Mouse (Mus musculus) cerebellum, adult 9-10 months (tissue): ENCODE results near the gene Pdzd2.

Source experiments
- DNase-seq: peaks from one replicate; pipeline ENCODE4 v3.0.0; 2022

Pdzd2 gene

DNA sequence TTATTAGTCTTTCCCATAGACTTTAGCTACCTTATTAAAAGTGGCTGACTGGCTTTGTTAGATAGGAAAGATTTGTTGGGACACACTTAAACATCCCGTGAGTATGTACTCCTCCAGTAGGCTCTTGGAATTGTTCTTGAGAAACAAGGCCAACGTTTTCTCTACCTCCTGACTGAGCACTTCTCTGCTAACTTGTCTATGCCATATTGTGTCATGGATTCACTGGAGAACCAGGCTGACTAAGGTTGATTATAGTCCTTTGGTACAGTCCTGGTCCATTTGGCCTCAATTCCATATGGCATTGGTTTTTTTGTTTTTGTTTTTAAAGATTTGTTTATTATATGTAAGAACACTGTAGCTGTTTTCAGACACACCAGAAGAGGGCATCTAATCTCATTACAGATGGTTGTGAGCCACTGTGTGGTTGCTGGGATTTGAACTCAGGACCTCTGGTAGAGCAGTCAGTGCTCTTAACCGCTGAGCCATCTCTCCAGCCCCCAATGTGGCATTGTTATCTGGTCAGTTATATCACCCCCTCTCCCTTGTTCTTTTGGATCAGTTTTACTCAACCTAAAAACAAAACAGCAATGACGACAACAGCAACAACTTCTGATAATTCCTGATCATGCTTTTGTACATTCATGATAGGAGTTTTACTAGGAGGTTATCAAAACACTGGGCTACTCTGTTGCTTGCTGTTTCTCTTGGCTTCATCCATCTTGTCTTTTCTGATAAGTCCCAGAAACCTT is 402.5 kb downstream of the Pdzd2 start:
- no peak for DNase-seq

DNA sequence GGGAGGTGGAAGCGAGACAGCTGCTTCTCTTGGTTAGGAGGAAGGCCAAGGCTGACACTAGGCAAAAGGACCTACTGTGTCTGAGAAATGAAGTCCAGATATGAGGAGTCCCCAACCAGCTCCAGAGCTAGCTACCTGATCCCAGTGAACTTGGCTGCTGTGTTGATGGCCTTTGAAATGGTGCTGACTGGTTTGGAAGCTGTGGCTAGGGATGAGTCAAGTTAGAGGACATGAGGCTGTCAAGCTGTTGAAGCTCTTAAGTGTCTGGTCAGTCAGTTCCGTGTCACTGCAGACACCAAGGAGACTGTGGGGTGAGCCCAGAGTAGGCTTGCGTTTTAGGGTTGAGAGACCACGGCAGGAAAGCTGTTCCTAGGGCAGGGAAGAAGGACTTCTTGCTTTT is 405.3 kb downstream of the Pdzd2 start:
- DNase-seq: no peak

DNA sequence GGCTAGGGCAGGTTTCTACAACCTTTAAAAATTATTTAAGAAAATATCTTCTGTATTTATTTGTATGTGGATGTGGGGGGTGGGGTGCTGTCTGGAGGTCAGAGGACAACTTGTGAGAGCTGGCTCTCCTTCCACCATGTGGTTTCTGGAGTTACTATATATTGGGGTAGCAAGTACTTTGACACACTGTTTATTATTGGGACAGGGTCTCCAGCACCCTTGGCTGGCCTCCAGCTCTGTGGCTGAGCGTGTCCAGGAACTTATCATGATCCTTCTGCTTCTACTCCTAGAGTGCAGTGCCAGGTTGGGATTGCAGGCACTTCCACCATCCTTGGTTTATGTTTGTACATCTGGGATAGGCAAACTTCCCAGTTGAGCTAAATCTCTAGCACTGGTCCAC is 408.4 kb downstream of the Pdzd2 start:
- DNase-seq: no peak

DNA sequence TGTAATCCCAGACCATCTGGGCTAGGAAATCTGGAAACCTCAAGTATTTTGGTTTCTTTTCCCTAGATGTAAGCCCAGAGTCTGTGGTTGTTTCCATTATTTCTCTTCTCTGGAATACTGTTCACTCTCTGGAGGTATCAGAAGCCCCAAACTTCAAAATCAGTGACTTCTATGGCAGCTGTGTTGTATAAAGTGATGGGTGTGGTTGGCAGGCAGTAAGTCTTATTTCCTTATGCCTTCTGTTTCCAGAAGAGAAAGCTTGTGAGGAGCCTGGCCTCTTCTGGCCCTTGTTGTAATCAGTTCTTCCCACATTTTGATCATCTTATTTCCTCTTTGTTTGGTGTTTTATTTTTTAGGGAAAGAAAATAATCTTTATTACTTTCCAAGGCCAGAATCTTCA is 408.8 kb downstream of the Pdzd2 start:
- no peak for DNase-seq

DNA sequence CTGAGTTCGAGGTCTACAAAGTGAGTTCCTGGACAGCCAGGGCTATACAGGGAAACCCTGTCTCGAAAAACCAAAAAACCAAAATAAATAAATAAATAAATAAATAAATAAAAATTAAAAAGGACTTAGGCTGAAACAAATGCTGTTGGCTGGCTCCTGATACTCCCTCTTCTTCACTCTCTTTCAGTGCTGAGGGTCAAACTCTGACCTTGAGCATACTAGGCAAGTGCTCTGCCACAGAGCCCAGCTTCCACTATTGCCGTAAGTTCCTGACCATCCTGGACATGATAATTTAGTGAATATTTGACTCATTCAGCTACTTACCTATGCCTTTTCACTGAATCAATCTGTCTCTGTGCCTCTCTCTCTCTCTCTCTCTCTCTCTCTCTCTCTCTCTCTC is 409.3 kb downstream of the Pdzd2 start:
- DNase-seq: no peak

DNA sequence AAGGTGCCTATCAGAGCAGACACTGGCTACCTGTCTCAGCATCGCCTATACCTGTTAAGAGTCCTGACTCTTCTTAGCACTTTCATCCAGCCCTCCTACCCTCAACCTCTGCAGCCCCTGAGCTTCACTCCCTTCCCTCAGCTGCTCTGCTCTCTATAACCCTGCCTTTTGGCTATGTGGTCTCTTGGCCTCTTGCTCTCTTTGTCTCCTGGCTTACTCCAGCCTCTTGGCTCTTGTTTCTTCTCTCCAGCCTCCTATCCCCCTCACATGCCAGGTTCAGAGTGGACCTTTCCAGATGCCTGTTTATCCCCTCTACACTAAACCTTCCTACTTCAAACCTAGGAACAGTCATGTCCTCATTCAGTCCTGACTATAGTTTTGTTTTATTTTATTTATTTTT is 415.4 kb downstream of the Pdzd2 start:
- no peak for DNase-seq

DNA sequence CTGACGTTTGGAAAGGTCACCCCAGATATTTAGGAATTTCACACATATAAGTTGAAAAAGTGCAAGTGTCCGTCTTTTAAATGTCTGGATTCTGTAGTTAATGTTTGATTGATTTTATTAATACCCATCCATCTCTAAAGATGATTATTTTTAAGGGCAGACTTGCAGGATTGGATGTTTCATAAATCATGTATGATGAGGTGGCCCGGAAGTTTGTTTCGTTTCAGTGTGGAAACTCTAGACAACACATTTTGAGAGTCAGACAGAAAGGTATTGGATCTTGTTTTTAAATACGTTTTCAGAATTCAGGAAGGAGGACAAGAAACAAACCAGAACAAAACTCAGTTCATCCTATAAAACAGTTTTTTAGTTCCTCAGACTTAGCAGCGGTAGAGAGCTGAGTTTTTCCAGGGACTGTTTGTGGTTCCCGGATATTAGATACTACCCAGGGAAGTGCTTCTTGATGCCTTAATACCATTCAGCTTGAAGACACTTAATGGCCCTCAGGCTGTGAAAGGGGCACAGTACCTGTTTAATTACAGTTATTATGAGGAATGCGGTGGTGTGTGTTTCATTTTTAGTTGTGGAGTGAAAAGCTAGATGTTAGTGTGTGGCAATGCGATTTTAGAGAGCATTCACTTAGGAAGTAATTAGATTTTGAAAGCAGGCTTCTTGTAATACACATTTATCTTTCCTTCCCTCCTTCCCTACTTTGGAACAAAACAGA is 416.9 kb downstream of the Pdzd2 start:
- DNase-seq: no peak

DNA sequence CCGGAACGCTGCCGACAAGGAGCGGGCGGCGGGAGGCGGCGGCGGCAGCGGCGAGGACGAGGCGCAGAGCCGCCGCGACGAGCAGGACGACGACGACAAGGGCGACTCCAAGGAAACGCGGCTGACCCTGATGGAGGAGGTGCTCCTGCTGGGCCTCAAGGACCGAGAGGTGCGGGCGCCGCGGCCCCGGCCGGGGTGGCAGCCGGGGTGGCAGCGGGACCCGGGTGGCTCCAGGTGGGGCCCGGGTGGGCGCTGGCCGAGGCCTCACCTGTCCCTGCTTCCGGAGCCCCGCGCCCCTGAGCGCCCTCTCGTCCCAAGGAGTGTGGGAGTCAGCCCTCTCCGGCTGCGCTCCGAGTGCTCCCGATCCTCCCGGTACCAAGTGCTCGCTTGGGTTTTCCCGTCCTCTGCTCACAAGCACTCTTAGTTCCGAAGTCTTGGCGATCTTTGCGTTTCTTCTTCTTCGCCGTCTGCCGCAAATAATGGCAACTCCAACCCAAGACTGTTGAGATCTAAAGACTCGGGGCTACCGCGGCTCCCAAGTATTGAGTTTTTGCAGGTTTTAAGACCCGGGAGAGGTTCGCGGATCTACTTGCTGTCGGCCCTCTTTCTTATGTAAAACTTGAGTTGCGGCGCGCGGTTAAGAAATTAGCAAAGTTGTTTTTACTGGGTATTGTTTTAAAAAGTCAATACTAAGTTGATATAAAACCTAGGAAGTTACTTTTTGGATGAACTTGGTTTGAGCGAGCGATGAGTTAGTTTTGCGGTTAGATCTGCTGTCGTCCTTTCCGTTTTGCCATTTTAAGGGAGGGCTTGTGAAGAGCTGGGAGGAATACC is 417.7 kb downstream of the Pdzd2 start, which contains the start of gene 1810049J17Rik:
1810049J17Rik (minus strand) TSS at position 112 of the 834 bp plus-strand sequence.
- DNase-seq: peak; percentile 47

DNA sequence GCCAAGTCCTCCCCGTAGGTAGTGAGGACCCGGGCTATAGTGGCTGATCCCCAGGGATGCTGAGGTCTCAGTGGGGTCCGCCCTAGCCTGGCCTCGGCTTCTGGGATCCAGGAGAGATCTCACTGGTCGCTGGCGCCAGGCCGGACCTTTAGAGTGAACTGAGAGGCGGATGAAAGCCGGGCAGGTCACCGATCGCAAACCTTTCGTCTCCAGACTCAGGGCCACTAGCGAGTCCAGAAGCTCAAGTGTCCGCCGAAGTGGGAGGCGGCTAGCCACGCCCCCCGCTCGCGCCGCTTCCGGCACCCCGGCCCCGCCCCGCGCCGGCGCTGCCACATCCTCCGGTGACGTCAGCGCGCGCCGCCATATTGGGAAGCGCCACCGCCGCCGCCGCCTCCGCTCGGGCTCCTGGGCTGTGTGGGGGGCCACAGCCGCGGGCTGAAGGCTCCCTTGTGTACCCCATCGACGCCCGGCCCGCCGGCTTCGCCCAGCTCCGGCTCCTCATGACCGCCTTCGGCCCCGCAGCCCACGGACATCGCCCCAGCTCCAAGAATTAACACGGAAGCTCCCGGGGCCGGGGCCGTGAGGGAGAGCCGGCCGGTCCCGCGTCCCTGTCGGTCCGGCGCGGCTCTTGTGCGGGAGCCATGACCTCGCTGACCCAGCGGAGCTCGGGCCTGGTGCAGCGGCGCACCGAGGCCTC is 418.5 kb downstream of the Pdzd2 start, which contains the start of gene Golph3:
Golph3 (plus strand) TSS at position 360 of the 697 bp plus-strand sequence.
- DNase-seq: peak; percentile 95

DNA sequence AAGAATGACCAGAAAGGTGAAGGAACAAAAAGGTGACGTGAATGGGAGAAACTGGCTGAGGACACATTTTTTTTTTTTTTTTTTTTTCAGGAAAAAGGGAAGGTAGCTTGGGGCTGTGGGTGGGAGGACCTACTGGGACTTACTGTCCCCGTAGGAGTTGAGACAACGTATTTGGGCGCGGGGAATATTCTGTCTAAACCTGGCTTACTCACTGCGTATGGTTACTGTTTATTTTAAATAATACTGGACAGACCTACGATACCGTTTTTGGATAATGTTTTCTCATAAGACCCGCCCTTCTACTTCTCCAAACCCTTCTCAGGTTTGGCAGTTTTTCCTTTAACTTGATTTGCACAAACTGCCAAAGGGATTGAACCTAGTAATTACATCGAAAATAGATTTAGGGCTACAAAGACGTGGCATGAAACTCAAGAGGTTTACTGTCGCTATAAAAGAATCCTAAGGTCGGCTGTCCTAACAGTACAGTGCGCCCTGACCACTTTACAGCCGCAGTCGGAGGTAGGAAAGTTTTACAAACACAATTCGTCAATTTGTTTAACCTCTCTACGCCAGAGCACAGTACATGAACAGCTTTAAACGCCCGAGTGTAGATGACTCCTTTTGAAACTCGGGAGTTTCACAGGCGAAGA is 419.2 kb downstream of the Pdzd2 start:
- no peak for DNase-seq

DNA sequence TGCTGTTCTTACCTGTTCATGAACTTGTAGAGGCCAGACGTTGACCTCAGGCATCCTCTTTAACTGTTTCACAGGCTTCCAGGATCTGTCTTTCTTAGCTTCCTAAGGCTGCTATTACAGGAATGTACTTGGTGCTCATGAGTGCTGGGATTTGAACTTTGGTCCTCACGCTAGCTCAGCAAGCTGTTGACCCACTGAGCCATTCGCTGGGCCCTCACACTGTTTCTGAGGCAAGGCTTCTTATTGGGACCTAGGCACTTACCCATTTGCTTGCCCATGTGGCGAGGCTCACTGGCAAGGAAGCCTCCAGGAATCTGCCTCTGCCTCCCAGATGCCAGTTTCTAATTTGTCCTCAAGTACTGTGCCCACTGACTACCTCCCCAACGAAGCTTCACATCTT is 419.8 kb downstream of the Pdzd2 start:
- DNase-seq: no peak

DNA sequence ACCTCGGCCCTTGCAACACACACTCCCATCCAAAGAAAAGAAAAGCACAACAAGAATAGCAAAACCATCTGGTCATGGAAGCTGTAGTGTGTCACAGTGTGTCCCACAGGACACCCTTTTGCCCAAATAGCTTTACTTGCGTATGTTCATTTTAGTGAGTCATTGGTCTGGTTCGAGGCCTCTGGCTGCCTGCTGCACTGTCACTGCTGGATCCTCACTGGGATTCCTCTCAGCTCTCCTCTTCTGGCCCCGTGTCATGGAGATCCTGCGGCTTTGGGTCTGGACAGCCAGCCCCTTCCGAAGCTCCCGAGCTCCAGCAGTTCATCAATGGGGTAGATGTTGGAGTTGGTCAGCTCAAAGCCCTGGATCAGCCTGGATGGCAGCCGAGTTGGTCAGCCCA is 421.3 kb downstream of the Pdzd2 start:
- DNase-seq: no peak

DNA sequence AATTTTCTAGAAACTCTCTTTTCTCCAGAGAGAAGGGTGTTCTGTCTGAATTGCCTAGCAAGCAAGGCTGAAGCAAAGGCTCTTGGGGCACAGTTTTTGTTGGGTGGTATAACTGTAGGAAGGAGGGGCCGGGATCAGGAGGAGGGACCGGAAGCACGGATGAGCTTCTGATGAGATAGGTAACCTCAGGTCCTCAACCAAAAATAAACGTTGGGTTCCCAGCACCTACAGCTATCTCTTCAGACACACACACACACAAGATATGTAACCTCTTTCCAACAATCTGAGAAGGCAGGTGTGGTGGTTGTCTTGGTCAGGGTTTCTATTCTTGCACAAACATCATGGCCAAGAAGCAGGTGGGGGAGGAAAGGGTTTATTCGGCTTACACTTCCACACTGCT is 422.4 kb downstream of the Pdzd2 start:
- DNase-seq: no peak

DNA sequence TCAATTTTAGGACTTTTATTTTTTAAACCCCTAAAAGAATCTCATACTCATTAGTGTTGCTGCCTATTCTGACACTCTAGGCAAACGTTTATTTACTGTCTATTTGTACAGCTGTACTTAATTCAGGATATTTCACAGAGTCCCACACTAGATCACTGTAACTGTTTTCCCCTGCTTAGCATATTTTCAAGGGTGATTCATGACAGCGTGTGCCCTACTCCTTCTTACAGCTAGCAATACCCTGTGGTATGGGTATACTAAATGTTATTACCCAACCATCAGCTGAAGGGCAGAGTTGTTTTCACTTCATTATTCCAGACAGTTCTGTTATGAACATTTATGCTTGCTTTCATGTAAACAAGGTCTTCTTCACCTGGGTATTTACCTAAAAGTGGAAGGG is 423.7 kb downstream of the Pdzd2 start:
- DNase-seq: no peak

DNA sequence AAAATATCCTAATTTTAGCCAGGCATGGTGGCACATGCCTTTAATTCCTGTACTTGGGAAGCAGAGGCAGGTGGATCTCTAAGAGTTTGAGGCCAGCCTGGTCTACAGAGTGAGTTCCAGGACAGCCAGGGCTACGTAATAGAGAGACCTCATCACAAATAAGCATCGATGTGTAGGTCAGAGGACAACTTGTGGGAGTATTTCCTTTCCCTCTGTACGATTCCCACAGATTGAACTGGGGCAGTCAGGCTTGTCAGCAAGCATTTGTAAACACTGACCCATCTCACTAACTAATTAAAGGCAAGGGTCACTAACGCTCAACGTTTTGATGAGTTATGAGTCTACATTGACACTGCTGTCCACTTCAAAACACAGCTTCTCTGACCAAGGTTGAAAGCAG is 425.1 kb downstream of the Pdzd2 start:
- no peak for DNase-seq

DNA sequence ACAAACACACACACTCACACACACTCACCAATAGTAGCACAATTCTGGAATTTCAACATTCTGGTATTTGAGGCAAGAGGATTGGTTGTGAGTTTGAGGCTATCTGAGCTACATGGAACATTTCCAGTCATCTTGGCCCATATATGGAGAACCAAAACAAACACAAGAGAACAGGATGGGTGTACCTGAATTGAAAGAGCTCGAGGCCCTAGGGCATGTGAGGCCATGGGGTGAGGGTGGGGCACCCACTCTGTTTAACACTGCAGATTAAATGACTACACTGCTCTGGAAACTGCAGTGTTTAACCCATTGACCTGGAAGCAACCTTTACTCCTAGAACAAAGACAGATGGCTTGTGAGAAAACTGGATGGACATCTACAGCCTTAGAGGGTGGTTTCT is 426.5 kb downstream of the Pdzd2 start:
- no peak for DNase-seq

DNA sequence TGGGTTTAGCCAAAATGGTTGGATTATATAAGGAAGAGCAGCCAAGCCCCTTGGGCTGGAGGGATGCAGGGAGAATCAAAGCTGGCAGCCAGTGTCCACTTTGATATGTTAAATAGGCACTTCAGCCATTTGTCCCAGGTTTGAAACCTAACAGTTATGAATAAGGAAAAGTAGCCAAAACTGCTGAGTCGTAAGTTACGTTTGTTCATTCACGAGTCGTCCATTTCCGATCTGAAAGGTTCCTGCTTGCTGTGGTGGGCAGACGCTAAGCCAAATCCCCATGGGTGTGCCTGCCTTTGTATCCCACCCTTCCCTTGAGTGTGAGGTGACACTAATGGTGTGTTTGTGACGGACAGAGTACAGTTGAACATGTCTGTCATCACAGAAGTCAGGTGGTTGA is 428.3 kb downstream of the Pdzd2 start:
- DNase-seq: no peak

DNA sequence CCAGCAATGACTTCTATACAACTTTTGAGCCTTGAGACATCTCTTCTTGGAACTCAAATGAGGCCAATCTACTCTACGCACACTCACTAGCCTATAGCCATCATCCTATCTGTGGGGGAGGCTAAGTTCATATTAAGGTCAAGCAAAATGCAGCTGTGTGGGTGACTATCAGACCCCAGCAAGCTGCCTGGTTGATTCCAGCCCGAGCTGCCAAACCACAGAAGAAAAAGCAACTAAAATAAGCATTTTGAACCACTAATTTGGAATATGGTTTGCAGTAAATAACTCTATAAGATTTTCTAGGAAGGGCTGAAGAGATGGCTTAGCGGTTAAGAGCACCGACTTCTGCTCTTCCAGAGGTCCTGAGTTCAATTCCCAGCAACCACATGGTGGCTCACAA is 429.0 kb downstream of the Pdzd2 start:
- DNase-seq: no peak
